Mouse (Mus musculus): Measurements from ENCODE around the gene Arhgef33.

- TF ChIP-seq TAL1 (IDR thresholded peaks at IDR 0.05; ENCODE audit: low read length), result no peak
- no peak for TF ChIP-seq GATA1 (IDR thresholded peaks at IDR 0.05; ENCODE audit: low read length)
Measured at GRCm38 (mm10) chr17:80426901-80427300, 119.7 kb downstream of the Arhgef33 start.
